Comparison of ENCODE assay signal across 22 mouse cellular contexts in genomic region chr14:118763917-118764495, GRCm38 (mm10). TPM values are rescaled to one million over a fixed set of nuclear protein-coding genes. Genes with fewer than 3 reads are reported as not detected.
A peak's percentile ranks its signal among the peaks of the same experiment; 100 is the strongest.
DNase-seq lines count a peak whose midpoint lies in the region; ATAC-seq and TF ChIP-seq lines count a peak whose summit lies in the region.
"Had no signal": no experiment of that assay in that cellular context is flagged by ENCODE, and none has a peak within 500 bp of the region (broad histone marks: within the 10 kb centered on the region; RNA-seq: fewer than 3 reads in every experiment).

No protein-coding gene starts in this region.

- peak; percentile 54 for DNase-seq in kidney, postnatal 0 days (ENCODE audit: low spot score)
- DNase-seq in kidney, adult 9 months: no peak
- DNase-seq in lung, postnatal 4 days: no peak
- DNase-seq in NIH3T3 (ENCODE audit: low read depth): peak; percentile 54
- no peak for DNase-seq in kidney, adult 11 months
- DNase-seq: adrenal gland, postnatal 14 days; cerebellum, adult 9-10 months; forebrain, postnatal 0 days; gastrocnemius, postnatal 25 days; heart, adult 2 months; kidney, postnatal 36 days; layer of hippocampus, postnatal 36 days; right cerebral cortex, postnatal 4 days; thymus, postnatal 14 days had no signal

- TF ChIP-seq CTCF in kidney, postnatal 0 days (IDR thresholded peaks at IDR 0.05; ENCODE audit: low read depth): no peak

- no peaks in the 10 kb centered on the region for H3K27me3 ChIP-seq in kidney, postnatal 0 days (ENCODE audit: insufficient read depth, low read length)
- peaks cover 18% of the 10 kb centered on the region for H3K27me3 ChIP-seq in lung, embryonic 15.5 days
- no peaks in the 10 kb centered on the region for H3K27me3 ChIP-seq in stomach, embryonic 14.5 days (ENCODE audit: control insufficient read depth, insufficient read depth, low read length)
- H3K27me3 ChIP-seq: midbrain, embryonic 15.5 days had no signal

- 64% methylated on average over 9 of the region's 9 CpGs for WGBS in kidney, postnatal 0 days
- WGBS in lung, embryonic 15.5 days: 27% methylated on average over 9 of the region's 9 CpGs
- WGBS in stomach, embryonic 14.5 days: 54% methylated on average over 9 of the region's 9 CpGs

- H3K4me2 ChIP-seq in kidney, postnatal 0 days (ENCODE audit: low read length): no peak overlapping the region
- H3K4me2 ChIP-seq in lung, embryonic 15.5 days: no peak overlapping the region
- no peak overlapping the region for H3K4me2 ChIP-seq in stomach, embryonic 14.5 days (replicated peaks; ENCODE audit: low read depth, low read length)
- H3K4me2 ChIP-seq: hindbrain, embryonic 12.5 days; limb, embryonic 12.5 days; midbrain, embryonic 15.5 days; neural tube, embryonic 13.5 days had no signal

- H3K9ac ChIP-seq in kidney, postnatal 0 days (ENCODE audit: low read depth, low read length): no peak overlapping the region
- no peak overlapping the region for H3K9ac ChIP-seq in lung, embryonic 15.5 days
- no peak overlapping the region for H3K9ac ChIP-seq in stomach, embryonic 14.5 days (replicated peaks; ENCODE audit: low read depth, low read length)
- H3K9ac ChIP-seq: forebrain, postnatal 0 days; hindbrain, embryonic 12.5 days; limb, embryonic 12.5 days; midbrain, embryonic 15.5 days; neural tube, embryonic 13.5 days had no signal

- no peak overlapping the region for H3K4me3 ChIP-seq in kidney, postnatal 0 days (replicated peaks; ENCODE audit: low read depth, low read length)
- no peak overlapping the region for H3K4me3 ChIP-seq in lung, embryonic 15.5 days
- no peak overlapping the region for H3K4me3 ChIP-seq in stomach, embryonic 14.5 days (ENCODE audit: low read depth, low read length)
- H3K4me3 ChIP-seq: heart, adult 2 months; hindbrain, embryonic 12.5 days; limb, embryonic 12.5 days; midbrain, embryonic 15.5 days; myocyte; neural tube, embryonic 13.5 days had no signal

- no peaks in the 10 kb centered on the region for H3K4me1 ChIP-seq in kidney, postnatal 0 days (replicated peaks; ENCODE audit: insufficient read depth, low read length)
- H3K4me1 ChIP-seq in lung, embryonic 15.5 days: peaks cover 5% of the 10 kb centered on the region; the same call in 1 of the 2 replicates
- H3K4me1 ChIP-seq in stomach, embryonic 14.5 days (ENCODE audit: control insufficient read depth, insufficient read depth, low read length): no peaks in the 10 kb centered on the region
- H3K4me1 ChIP-seq: hindbrain, embryonic 12.5 days; limb, embryonic 12.5 days; midbrain, embryonic 15.5 days; neural tube, embryonic 13.5 days had no signal

- ATAC-seq in kidney, postnatal 0 days (replicated peaks; ENCODE audit: low FRiP score, low read depth): no peak
- peak; percentile 86; the same call in 1 of the 2 replicates for ATAC-seq in lung, embryonic 15.5 days (ENCODE audit: borderline replicate concordance, extremely low read depth, low FRiP score, low TSS enrichment)
- ATAC-seq in stomach, embryonic 14.5 days (ENCODE audit: insufficient number of reproducible peaks, insufficient read depth, low FRiP score, low read depth): peak; percentile 74; the same call in 1 of the 2 replicates
- no peak for ATAC-seq in cerebellum, adult (ENCODE audit: insufficient number of reproducible peaks, low FRiP score, low TSS enrichment)
- ATAC-seq: forebrain, postnatal 0 days; midbrain, embryonic 15.5 days had no signal

- no peak overlapping the region for H3K27ac ChIP-seq in kidney, postnatal 0 days
- no peak overlapping the region for H3K27ac ChIP-seq in lung, embryonic 15.5 days
- no peak overlapping the region for H3K27ac ChIP-seq in stomach, embryonic 14.5 days (ENCODE audit: low read length)
- H3K27ac ChIP-seq: heart, adult 2 months; hindbrain, embryonic 12.5 days; limb, embryonic 12.5 days; midbrain, embryonic 15.5 days; neural tube, embryonic 13.5 days had no signal

- no peaks in the 10 kb centered on the region for H3K9me3 ChIP-seq in kidney, postnatal 0 days (replicated peaks; ENCODE audit: low read length)
- no peaks in the 10 kb centered on the region for H3K9me3 ChIP-seq in lung, embryonic 15.5 days
- no peaks in the 10 kb centered on the region for H3K9me3 ChIP-seq in stomach, embryonic 14.5 days (ENCODE audit: control insufficient read depth, low read depth, low read length)
- H3K9me3 ChIP-seq: hindbrain, embryonic 12.5 days; limb, embryonic 12.5 days; midbrain, embryonic 15.5 days; neural tube, embryonic 13.5 days had no signal

- H3K36me3 ChIP-seq in kidney, postnatal 0 days (ENCODE audit: insufficient read depth, low read length): no peaks in the 10 kb centered on the region
- H3K36me3 ChIP-seq in lung, embryonic 15.5 days: no peaks in the 10 kb centered on the region
- no peaks in the 10 kb centered on the region for H3K36me3 ChIP-seq in stomach, embryonic 14.5 days (ENCODE audit: control insufficient read depth, insufficient read depth, low read length)
- H3K36me3 ChIP-seq: hindbrain, embryonic 12.5 days; limb, embryonic 12.5 days; midbrain, embryonic 15.5 days; neural tube, embryonic 13.5 days had no signal

RNA-seq across cellular contexts. Expression of gene Cldn10, which starts 23.7 kb away (rescaled TPM):
- polyA plus RNA-seq in kidney, postnatal 0 days (2015; fragmentation: Nextera tagmentation; extraction: Ambion mirVana): 199 and 211 TPM in 2 replicates
- polyA plus RNA-seq in lung, embryonic 15.5 days (2015; fragmentation: Nextera tagmentation; extraction: Ambion mirVana): 72.3 and 73.8 TPM in 2 replicates
- polyA plus RNA-seq in stomach, embryonic 14.5 days (2014; fragmentation: Nextera tagmentation; extraction: Ambion mirVana): 14.2 and 20.4 TPM in 2 replicates
- polyA plus RNA-seq: myocyte had no signal

RNA-seq across cellular contexts. Expression of gene Abcc4, which starts 58.0 kb away (rescaled TPM):
- 6.6 and 6.9 TPM in 2 replicates for polyA plus RNA-seq in kidney, postnatal 0 days (2015; fragmentation: Nextera tagmentation; extraction: Ambion mirVana)
- polyA plus RNA-seq in lung, embryonic 15.5 days (2015; fragmentation: Nextera tagmentation; extraction: Ambion mirVana): 2.0 and 2.3 TPM in 2 replicates
- 5.0 and 5.6 TPM in 2 replicates for polyA plus RNA-seq in stomach, embryonic 14.5 days (2014; fragmentation: Nextera tagmentation; extraction: Ambion mirVana)

Comparison
In these comparisons a context has a peak if more than half of its experiments do, and no peak if none do; other contexts are left out.
1. DNase-seq: peak in kidney, postnatal 0 days (single experiment) and NIH3T3 (single experiment); none in kidney, adult 9 months (single experiment), lung, postnatal 4 days (0 of 2) and kidney, adult 11 months (single experiment).
2. ATAC-seq: peak in lung, embryonic 15.5 days (single experiment) and stomach, embryonic 14.5 days (single experiment); none in kidney, postnatal 0 days (single experiment) and cerebellum, adult (single experiment).